Mouse (Mus musculus): Measurements from ENCODE around the gene Gli1. TPM values are rescaled to one million over a fixed set of nuclear protein-coding genes. Genes with fewer than 3 reads are reported as not detected.
"Not testable (repeated sequence)": the region's sequence is repeated elsewhere in the genome, so short reads cannot be mapped to it uniquely, and the experiment has no call there.

Gli1 gene
- polyA plus RNA-seq, 1 experiment from 2014 or later = 7.3 TPM

GRCm38 (mm10) chr10:127325454-127326016 is 16.2 kb downstream of the Gli1 start:
- H3K4me1 ChIP-seq (replicated peaks) = peaks cover 18% of the 10 kb centered on the region
- WGBS = 26% methylated on average over 14 of the region's 14 CpGs
- H3K4me3 ChIP-seq = peak overlapping the region; percentile 52
- H3K36me3 ChIP-seq = peaks cover 7% of the 10 kb centered on the region
- no peak for DNase-seq (ENCODE audit: low spot score)
- peaks cover 92% of the 10 kb centered on the region for H3K27me3 ChIP-seq (ENCODE audit: insufficient read depth, poor library complexity, severe bottlenecking)
- H3K27ac ChIP-seq = no peak overlapping the region
- no peaks in the 10 kb centered on the region for H3K9me3 ChIP-seq

- peak overlapping the region; percentile 9; the same call in 1 of the 2 replicates for H3K4me3 ChIP-seq
- H3K36me3 ChIP-seq = no peaks in the 10 kb centered on the region
- H3K4me1 ChIP-seq (replicated peaks) = peaks cover 18% of the 10 kb centered on the region
- 10% methylated on average over 7 of the region's 7 CpGs for WGBS
- no peak overlapping the region for H3K27ac ChIP-seq
- DNase-seq (ENCODE audit: low spot score) = peak; percentile 63
- no peaks in the 10 kb centered on the region for H3K9me3 ChIP-seq
- peaks cover 81% of the 10 kb centered on the region for H3K27me3 ChIP-seq (ENCODE audit: insufficient read depth, poor library complexity, severe bottlenecking)
These were observed 17.3 kb downstream of the Gli1 start for GRCm38 (mm10) chr10:127324495-127324894.

GRCm38 (mm10) chr10:127323131-127323855 is 18.5 kb downstream of the Gli1 start:
- Histone ChIP-seq H3K36me3 (no peaks in the 10 kb centered on the region), H3K4me3 (no peak overlapping the region), H3K27me3 (ENCODE audit: insufficient read depth, poor library complexity, severe bottlenecking) (peaks cover 69% of the 10 kb centered on the region), H3K27ac (no peak overlapping the region), H3K9me3 (no peaks in the 10 kb centered on the region), H3K4me1 (replicated peaks) (peaks cover 18% of the 10 kb centered on the region)
- no peak for DNase-seq (ENCODE audit: low spot score)
- 77% methylated on average over 17 of the region's 17 CpGs for whole genome bisulfite sequencing

GRCm38 (mm10) chr10:127322669-127323068 is 19.1 kb downstream of the Gli1 start:
- Histone ChIP-seq H3K4me1 (replicated peaks) (peaks cover 18% of the 10 kb centered on the region), H3K9me3 (no peaks in the 10 kb centered on the region), H3K4me3 (no peak overlapping the region), H3K27ac (peak overlapping the region; percentile 18; the same call in 1 of the 2 replicates), H3K36me3 (no peaks in the 10 kb centered on the region), H3K27me3 (ENCODE audit: insufficient read depth, poor library complexity, severe bottlenecking) (peaks cover 63% of the 10 kb centered on the region)
- no peak for DNase-seq (ENCODE audit: low spot score)
- WGBS = 74% methylated on average over 4 of the region's 4 CpGs

GRCm38 (mm10) chr10:127322178-127322577 is 19.6 kb downstream of the Gli1 start:
- Histone ChIP-seq H3K27me3 (ENCODE audit: insufficient read depth, poor library complexity, severe bottlenecking) (peaks cover 58% of the 10 kb centered on the region), H3K27ac (0 out of 2 replicates have a peak overlapping the region, but pooled peaks have one; percentile 18), H3K9me3 (no peaks in the 10 kb centered on the region), H3K4me1 (replicated peaks) (peaks cover 18% of the 10 kb centered on the region), H3K4me3 (no peak overlapping the region), H3K36me3 (no peaks in the 10 kb centered on the region)
- no peak for DNase-seq (ENCODE audit: low spot score)
- WGBS = 69% methylated on average over 13 of the region's 13 CpGs

GRCm38 (mm10) chr10:127321621-127322020 is 20.2 kb downstream of the Gli1 start, which contains the start of gene Arhgap9:
Gene Arhgap9, plus strand, starts transcription at chr10:127321964.
- Histone ChIP-seq H3K4me1 (replicated peaks) (peaks cover 14% of the 10 kb centered on the region), H3K4me3 (no peak within 1 kb of the TSS), H3K27ac (peak within 1 kb of the TSS; percentile 18; the same call in 1 of the 2 replicates), H3K27me3 (ENCODE audit: insufficient read depth, poor library complexity, severe bottlenecking) (peaks cover 52% of the 10 kb centered on the region), H3K36me3 (no peaks in the 10 kb centered on the region), H3K9me3 (no peaks in the 10 kb centered on the region)
- no peak for DNase-seq (ENCODE audit: low spot score)
- 82% methylated on average over 3 of the region's 3 CpGs for WGBS

GRCm38 (mm10) chr10:127319969-127320368 is 21.8 kb downstream of the Gli1 start:
- Histone ChIP-seq H3K36me3 (no peaks in the 10 kb centered on the region), H3K4me1 (replicated peaks) (0 out of 2 replicates have a peak, but pooled peaks cover 2% of the 10 kb centered on the region), H3K9me3 (no peaks in the 10 kb centered on the region), H3K27me3 (ENCODE audit: insufficient read depth, poor library complexity, severe bottlenecking) (peaks cover 36% of the 10 kb centered on the region), H3K27ac (no peak overlapping the region), H3K4me3 (no peak overlapping the region)
- WGBS = 80% methylated on average over 7 of the region's 7 CpGs
- no peak for DNase-seq (ENCODE audit: low spot score)

- 49% methylated on average over 4 of the region's 4 CpGs for WGBS
- Histone ChIP-seq H3K4me1 (replicated peaks) (no peaks in the 10 kb centered on the region), H3K27ac (no peak overlapping the region), H3K27me3 (ENCODE audit: insufficient read depth, poor library complexity, severe bottlenecking) (peaks cover 16% of the 10 kb centered on the region), H3K4me3 (no peak overlapping the region), H3K36me3 (no peaks in the 10 kb centered on the region), H3K9me3 (no peaks in the 10 kb centered on the region)
- DNase-seq (ENCODE audit: low spot score) = no peak
These were observed 23.8 kb downstream of the Gli1 start for GRCm38 (mm10) chr10:127318009-127318408.

- Histone ChIP-seq H3K27me3 (ENCODE audit: insufficient read depth, poor library complexity, severe bottlenecking) (peaks cover 9% of the 10 kb centered on the region), H3K9me3 (no peaks in the 10 kb centered on the region), H3K4me3 (no peak overlapping the region), H3K36me3 (no peaks in the 10 kb centered on the region), H3K27ac (no peak overlapping the region), H3K4me1 (replicated peaks) (no peaks in the 10 kb centered on the region)
- DNase-seq (ENCODE audit: low spot score) = no peak
- 84% methylated on average over 2 of the region's 2 CpGs for WGBS
These were observed 24.5 kb downstream of the Gli1 start for GRCm38 (mm10) chr10:127317277-127317676.

GRCm38 (mm10) chr10:127314950-127315349 is 26.8 kb downstream of the Gli1 start:
- not testable (repeated sequence) for H3K36me3 ChIP-seq; H3K27me3 ChIP-seq (ENCODE audit: insufficient read depth, poor library complexity, severe bottlenecking)

GRCm38 (mm10) chr10:127313516-127313915 is 28.3 kb downstream of the Gli1 start:
- not testable (repeated sequence) for H3K27ac ChIP-seq; DNase-seq (ENCODE audit: low spot score); H3K4me3 ChIP-seq; H3K9me3 ChIP-seq; H3K27me3 ChIP-seq (ENCODE audit: insufficient read depth, poor library complexity, severe bottlenecking)
- WGBS = 91% methylated on average over 5 of the region's 5 CpGs
- Histone ChIP-seq H3K4me1 (replicated peaks) (peaks cover 13% of the 10 kb centered on the region), H3K36me3 (peaks cover 16% of the 10 kb centered on the region)

More at GRCm38 (mm10) chr10:127314950-127315349, 26.8 kb downstream of the Gli1 start:
- H3K9me3 ChIP-seq; H3K27ac ChIP-seq; DNase-seq (ENCODE audit: low spot score); H3K4me3 ChIP-seq: not testable (repeated sequence)
- H3K4me1 ChIP-seq (replicated peaks) = peaks cover 12% of the 10 kb centered on the region
- 66% methylated on average over 1 of the region's 1 CpGs for WGBS

- peaks cover 13% of the 10 kb centered on the region for H3K4me1 ChIP-seq (replicated peaks)
- DNase-seq (ENCODE audit: low spot score) = no peak
- H3K27me3 ChIP-seq (ENCODE audit: insufficient read depth, poor library complexity, severe bottlenecking) = no peaks in the 10 kb centered on the region
- H3K9me3 ChIP-seq = no peaks in the 10 kb centered on the region
- H3K36me3 ChIP-seq = peaks cover 23% of the 10 kb centered on the region
- 0 out of 2 replicates have a peak overlapping the region, but pooled peaks have one; percentile 88 for H3K4me3 ChIP-seq
- 77% methylated on average over 4 of the region's 4 CpGs for whole genome bisulfite sequencing
- H3K27ac ChIP-seq = no peak overlapping the region
These were observed 28.9 kb downstream of the Gli1 start for GRCm38 (mm10) chr10:127312858-127313257.

GRCm38 (mm10) chr10:127312356-127312676 is 29.5 kb downstream of the Gli1 start:
- 3% methylated on average over 4 of the region's 4 CpGs for WGBS
- Histone ChIP-seq H3K4me1 (replicated peaks) (peaks cover 13% of the 10 kb centered on the region), H3K27ac (peak overlapping the region; percentile 95), H3K36me3 (peaks cover 28% of the 10 kb centered on the region), H3K27me3 (ENCODE audit: insufficient read depth, poor library complexity, severe bottlenecking) (no peaks in the 10 kb centered on the region), H3K4me3 (peak overlapping the region; percentile 88), H3K9me3 (no peaks in the 10 kb centered on the region)
- DNase-seq (ENCODE audit: low spot score) = peak; percentile 89

All from hindbrain, embryonic 10.5 days (tissue).